Mouse (Mus musculus) embryonic facial prominence, embryonic 12.5 days (tissue): ENCODE data around the gene Chrm1. TPM values are rescaled to one million over a fixed set of nuclear protein-coding genes. Genes with fewer than 3 reads are reported as not detected.

Experiments used
- ATAC-seq: fragments of 200-750 bp; cut with Nextera tagmentation; 2 replicates; pipeline ENCODE4 v1.8.0; 2017; ENCODE audit not compliant: insufficient number of reproducible peaks, insufficient read depth, low FRiP score, low TSS enrichment
- H3K27ac ChIP-seq: fragments of 300-500 bp; sonication (generic); 2 replicates; pipeline ENCODE4 v1.5.1; 2016; ENCODE audit warnings: mild to moderate bottlenecking
- H3K27me3 ChIP-seq: fragments of 300-500 bp; sonication (generic); 2 replicates; pipeline ENCODE4 v1.6.1; 2016; ENCODE audit warnings: mild to moderate bottlenecking, moderate library complexity
- H3K36me3 ChIP-seq: fragments of 300-500 bp; sonication (generic); 2 replicates; pipeline ENCODE4 v1.6.1; 2016; ENCODE audit warnings: mild to moderate bottlenecking
- H3K4me1 ChIP-seq: fragments of 300-500 bp; sonication (generic); 2 replicates; pipeline ENCODE4 v1.6.1; 2016
- H3K4me2 ChIP-seq: fragments of 300-500 bp; sonication (generic); replicated peaks from 2 replicates; pipeline ENCODE4 v1.6.1; 2016; ENCODE audit warnings: mild to moderate bottlenecking, moderate library complexity
- H3K4me3 ChIP-seq: fragments of 300-500 bp; sonication (generic); 2 replicates; pipeline ENCODE4 v1.5.1; 2016; ENCODE audit warnings: mild to moderate bottlenecking
- H3K9ac ChIP-seq: fragments of 300-500 bp; sonication (generic); 2 replicates; pipeline ENCODE4 v1.6.1; 2016; ENCODE audit warnings: mild to moderate bottlenecking, moderate library complexity
- H3K9me3 ChIP-seq: fragments of 300-500 bp; sonication (generic); 2 replicates; pipeline ENCODE4 v1.6.1; 2016; ENCODE audit warnings: mild to moderate bottlenecking, moderate library complexity
- WGBS: fragments of 180-500 bp; shearing (Covaris S2); methylation state at CpG from one replicate; pipeline ENCODE4 v1.1.7; 2016; 5-methylcytosine and 5-hydroxymethylcytosine counted together
- polyA plus RNA-seq: library from polyadenylated mRNA; unstranded; fragments of >200 nt; fragmentation: Nextera tagmentation; extraction: Ambion mirVana; gene quantifications from 2 replicates; pipeline ENCODE4 v1.2.1, GENCODE M21; 2016

Gene Chrm1
- polyA plus RNA-seq: 0.63 and 0.69 TPM in 2 replicates

DNA sequence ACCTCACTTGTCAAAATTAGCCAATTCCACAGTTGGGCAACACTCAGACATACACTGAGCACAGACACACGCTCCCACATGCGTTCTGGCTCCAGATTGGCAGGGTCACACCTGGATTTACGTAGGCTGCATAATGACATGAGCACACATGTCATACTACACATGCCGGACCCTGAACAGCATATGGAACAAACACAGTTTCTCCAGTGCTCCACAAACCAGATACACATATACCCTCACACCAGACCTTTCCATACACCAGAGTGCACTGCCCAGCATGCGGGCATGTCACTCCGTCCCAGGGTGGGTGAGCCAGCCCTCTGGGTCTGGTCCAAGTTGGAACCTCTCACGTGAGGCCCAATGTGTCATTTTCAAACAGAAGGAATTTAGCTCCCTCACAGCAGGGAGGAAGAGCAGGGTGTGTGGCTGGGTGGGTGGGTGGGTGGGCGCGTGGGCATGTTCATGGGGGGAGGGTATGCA lies at the start of gene Chrm1:
Chrm1 (plus strand) TSS at position 430 of the 480 bp plus-strand sequence.
- Histone ChIP-seq H3K36me3 (no peaks in the 10 kb centered on the region), H3K27ac (no peak within 1 kb of the TSS), H3K9ac (peak within 1 kb of the TSS; percentile 27; the same call in 1 of the 2 replicates), H3K4me3 (no peak within 1 kb of the TSS; the same call in 1 of the 2 replicates), H3K27me3 (peaks cover 12% of the 10 kb centered on the region; the same call in 1 of the 2 replicates), H3K4me2 (peak within 1 kb of the TSS; percentile 82), H3K4me1 (peaks cover 23% of the 10 kb centered on the region), H3K9me3 (no peaks in the 10 kb centered on the region)
- ATAC-seq: no peak
- WGBS: 67% methylated on average over 9 of the region's 9 CpGs

DNA sequence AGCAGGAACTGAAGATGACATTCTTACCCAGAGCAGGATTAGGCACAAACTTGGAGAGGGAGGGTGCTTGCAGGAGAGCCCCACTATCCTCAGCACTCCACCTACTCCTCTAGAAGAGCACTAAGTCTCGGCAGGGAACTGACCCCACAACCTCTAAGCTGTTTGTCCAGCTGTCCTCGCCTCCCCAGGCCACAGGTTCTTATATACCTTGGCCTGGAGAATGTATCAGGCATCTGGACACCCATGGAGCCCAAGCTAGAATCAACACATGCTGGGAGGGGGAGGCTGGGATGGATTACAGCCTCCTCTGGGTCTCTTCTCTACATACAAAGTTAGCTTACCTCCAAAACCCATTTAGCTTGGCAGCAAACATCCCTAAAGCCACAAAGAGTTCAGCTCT lies 49.2 kb upstream of the Chrm1 start:
- Histone ChIP-seq H3K27ac (no peak overlapping the region), H3K4me2 (no peak overlapping the region), H3K27me3 (no peaks in the 10 kb centered on the region), H3K4me3 (no peak overlapping the region), H3K4me1 (no peaks in the 10 kb centered on the region), H3K36me3 (no peaks in the 10 kb centered on the region), H3K9me3 (no peaks in the 10 kb centered on the region), H3K9ac (no peak overlapping the region)
- WGBS: 25% methylated on average over 2 of the region's 2 CpGs
- no peak for ATAC-seq

DNA sequence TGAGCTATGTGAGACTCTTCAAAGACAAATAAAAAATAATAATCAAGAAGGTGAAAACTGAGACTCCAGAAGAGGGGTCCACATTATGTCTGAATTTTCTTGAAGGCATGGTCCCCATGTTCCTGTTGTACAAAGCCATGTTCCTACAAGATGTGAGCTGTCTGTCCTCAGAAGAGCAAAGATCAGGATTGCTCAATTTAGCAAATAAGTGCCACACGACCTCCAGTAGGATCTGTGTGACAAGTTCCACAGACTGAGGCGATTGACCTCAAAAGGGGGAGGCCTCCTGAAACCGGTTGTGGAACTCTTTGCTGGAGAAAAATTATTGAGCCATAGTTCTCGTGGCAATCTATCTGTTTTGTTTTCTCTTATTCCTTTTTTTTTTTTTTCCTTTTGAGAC lies 47.3 kb upstream of the Chrm1 start:
- Histone ChIP-seq H3K36me3 (no peaks in the 10 kb centered on the region), H3K4me1 (no peaks in the 10 kb centered on the region), H3K9me3 (no peaks in the 10 kb centered on the region), H3K4me2 (no peak overlapping the region), H3K9ac (no peak overlapping the region), H3K27me3 (no peaks in the 10 kb centered on the region), H3K27ac (no peak overlapping the region), H3K4me3 (no peak overlapping the region)
- no peak for ATAC-seq
- WGBS: 59% methylated on average over 4 of the region's 4 CpGs

- H3K27ac ChIP-seq: no peak within 1 kb of the TSS
- WGBS: 27% methylated on average over 7 of the region's 7 CpGs
- H3K4me3 ChIP-seq: no peak within 1 kb of the TSS
- no peaks in the 10 kb centered on the region for H3K9me3 ChIP-seq
- H3K4me1 ChIP-seq: no peaks in the 10 kb centered on the region
- no peak for ATAC-seq
- no peak within 1 kb of the TSS for H3K9ac ChIP-seq
- H3K36me3 ChIP-seq: no peaks in the 10 kb centered on the region
- H3K4me2 ChIP-seq: no peak within 1 kb of the TSS
- H3K27me3 ChIP-seq: no peaks in the 10 kb centered on the region
Measured at GRCm38 (mm10) chr19:8617904-8618303, 45.7 kb upstream of the Chrm1 start, which contains the start of gene Slc22a6. Gene Slc22a6 (plus strand): TSS chr19:8618039.

DNA sequence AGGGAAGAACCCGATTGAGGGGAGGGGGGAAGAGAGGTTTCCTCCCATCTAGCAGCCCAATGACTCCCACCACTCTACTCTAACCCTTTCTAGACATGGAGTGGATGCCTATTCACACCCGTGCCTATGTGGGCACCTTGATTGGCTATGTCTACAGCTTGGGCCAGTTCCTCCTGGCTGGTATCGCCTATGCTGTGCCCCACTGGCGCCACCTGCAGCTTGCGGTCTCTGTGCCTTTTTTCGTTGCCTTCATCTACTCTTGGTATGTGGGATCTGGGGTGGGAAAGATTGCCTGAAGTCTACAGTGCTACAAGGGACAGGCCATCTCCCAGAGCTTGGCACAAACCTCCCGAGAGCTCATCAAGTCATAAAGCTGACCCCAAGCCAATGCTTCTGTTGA lies 42.5 kb upstream of the Chrm1 start:
- H3K27ac ChIP-seq: no peak overlapping the region
- no peak overlapping the region for H3K4me3 ChIP-seq
- no peak for ATAC-seq
- H3K9me3 ChIP-seq: no peaks in the 10 kb centered on the region
- 91% methylated on average over 7 of the region's 7 CpGs for WGBS
- H3K27me3 ChIP-seq: no peaks in the 10 kb centered on the region
- H3K9ac ChIP-seq: no peak overlapping the region
- H3K4me2 ChIP-seq: no peak overlapping the region
- no peaks in the 10 kb centered on the region for H3K4me1 ChIP-seq
- H3K36me3 ChIP-seq: no peaks in the 10 kb centered on the region

DNA sequence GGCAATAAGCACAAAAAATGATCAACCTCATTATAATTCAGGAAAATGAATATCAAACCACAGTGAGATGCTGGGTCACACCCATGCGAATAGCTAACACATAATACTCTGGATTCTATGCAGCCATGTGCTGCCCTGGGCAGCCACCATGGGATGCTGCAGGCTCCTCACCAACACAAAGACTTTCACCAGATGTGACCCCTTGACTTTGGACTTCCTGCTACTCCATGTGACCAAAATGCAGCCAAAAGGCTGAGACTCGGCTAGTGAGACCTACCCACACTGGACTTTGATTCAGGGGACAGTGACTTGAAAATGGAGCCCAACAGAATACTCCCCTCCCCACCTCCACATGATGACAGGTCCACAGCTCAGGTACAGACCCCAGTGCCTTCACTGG lies 33.3 kb upstream of the Chrm1 start:
- 46% methylated on average over 2 of the region's 2 CpGs for WGBS
- H3K9me3 ChIP-seq: no peaks in the 10 kb centered on the region
- no peak overlapping the region for H3K27ac ChIP-seq
- H3K36me3 ChIP-seq: no peaks in the 10 kb centered on the region
- no peak overlapping the region for H3K4me3 ChIP-seq
- H3K27me3 ChIP-seq: no peaks in the 10 kb centered on the region
- no peaks in the 10 kb centered on the region for H3K4me1 ChIP-seq
- H3K4me2 ChIP-seq: no peak overlapping the region
- no peak for ATAC-seq
- no peak overlapping the region for H3K9ac ChIP-seq

DNA sequence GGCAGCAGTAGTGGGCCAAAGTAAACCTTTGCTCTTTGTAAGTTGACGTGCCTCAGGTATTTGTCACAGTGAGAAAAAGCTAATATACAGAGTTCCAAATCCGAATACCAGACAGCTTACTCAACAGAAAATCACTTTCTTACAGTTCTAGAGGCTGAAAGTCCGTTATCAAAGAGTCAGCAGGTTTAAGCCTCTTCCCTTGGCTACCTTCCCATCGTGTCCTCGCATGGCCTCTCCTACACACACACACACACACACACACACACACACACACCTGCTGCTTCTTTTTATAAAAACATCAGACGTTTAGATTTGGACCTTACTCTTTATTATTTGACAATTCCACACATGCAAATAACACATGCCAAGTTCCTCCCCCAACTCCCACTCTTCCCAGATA lies 32.8 kb upstream of the Chrm1 start:
- Histone ChIP-seq H3K4me2 (no peak overlapping the region), H3K9ac (no peak overlapping the region), H3K36me3 (no peaks in the 10 kb centered on the region), H3K27me3 (no peaks in the 10 kb centered on the region), H3K4me3 (no peak overlapping the region), H3K27ac (no peak overlapping the region), H3K4me1 (no peaks in the 10 kb centered on the region), H3K9me3 (no peaks in the 10 kb centered on the region)
- 83% methylated on average over 6 of the region's 6 CpGs for WGBS
- ATAC-seq: no peak

DNA sequence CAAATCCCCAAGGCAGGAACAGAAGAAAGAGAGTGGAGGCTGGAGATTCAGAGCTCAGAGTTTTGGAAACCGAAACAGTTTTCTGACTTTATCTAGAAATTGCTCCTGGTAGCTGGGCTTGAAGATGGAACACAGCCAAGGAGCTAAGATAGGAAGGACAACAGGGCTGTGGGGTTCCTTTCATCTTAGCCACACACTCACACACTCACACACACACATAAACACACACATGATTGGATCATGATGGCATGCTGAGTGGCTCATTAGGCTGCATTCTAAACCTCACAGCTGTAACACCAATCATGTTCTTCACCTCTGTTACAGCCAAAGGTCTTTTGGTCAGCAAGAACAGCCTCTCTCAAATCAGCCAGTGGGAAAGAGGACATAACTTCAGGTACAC lies 31.6 kb upstream of the Chrm1 start:
- no peaks in the 10 kb centered on the region for H3K4me1 ChIP-seq
- H3K36me3 ChIP-seq: no peaks in the 10 kb centered on the region
- ATAC-seq: no peak
- no peak overlapping the region for H3K4me2 ChIP-seq
- H3K27me3 ChIP-seq: no peaks in the 10 kb centered on the region
- WGBS: 81% methylated on average over 1 of the region's 1 CpGs
- H3K9me3 ChIP-seq: no peaks in the 10 kb centered on the region
- H3K27ac ChIP-seq: no peak overlapping the region
- H3K4me3 ChIP-seq: no peak overlapping the region
- no peak overlapping the region for H3K9ac ChIP-seq

- no peaks in the 10 kb centered on the region for H3K27me3 ChIP-seq
- no peak overlapping the region for H3K4me2 ChIP-seq
- 48% methylated on average over 5 of the region's 5 CpGs for WGBS
- no peak for ATAC-seq
- H3K4me1 ChIP-seq: peaks cover 9% of the 10 kb centered on the region
- no peak overlapping the region for H3K9ac ChIP-seq
- no peak overlapping the region for H3K4me3 ChIP-seq
- H3K9me3 ChIP-seq: no peaks in the 10 kb centered on the region
- H3K27ac ChIP-seq: no peak overlapping the region
- H3K36me3 ChIP-seq: no peaks in the 10 kb centered on the region
Measured at GRCm38 (mm10) chr19:8642086-8642485, 21.5 kb upstream of the Chrm1 start.

- Histone ChIP-seq H3K27me3 (no peaks in the 10 kb centered on the region), H3K9me3 (no peaks in the 10 kb centered on the region), H3K4me3 (no peak overlapping the region), H3K4me2 (no peak overlapping the region), H3K4me1 (peaks cover 9% of the 10 kb centered on the region), H3K27ac (no peak overlapping the region), H3K9ac (no peak overlapping the region), H3K36me3 (no peaks in the 10 kb centered on the region)
- no peak for ATAC-seq
- 71% methylated on average over 2 of the region's 2 CpGs for WGBS
Measured at GRCm38 (mm10) chr19:8646393-8646792, 17.2 kb upstream of the Chrm1 start.

DNA sequence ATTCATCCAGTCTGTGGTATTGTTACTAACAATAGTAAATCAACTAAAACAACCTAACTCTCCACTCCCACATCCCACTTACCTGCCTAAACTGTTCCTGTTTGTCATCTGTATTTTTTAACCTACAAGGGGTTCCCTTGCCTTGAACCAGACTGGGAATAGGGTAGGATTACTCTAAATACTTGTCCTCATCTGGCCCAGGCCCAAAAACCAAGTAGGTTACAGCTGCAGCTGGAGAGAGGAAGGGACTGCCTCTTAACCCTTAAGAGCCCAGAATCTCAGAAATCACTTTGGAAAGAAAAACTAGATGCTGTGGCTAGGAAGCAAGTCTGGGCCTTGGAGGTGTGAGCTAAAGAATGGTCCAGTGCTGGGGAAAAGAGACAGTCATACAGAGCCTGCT lies 7.8 kb upstream of the Chrm1 start:
- H3K9ac ChIP-seq: no peak overlapping the region
- no peak overlapping the region for H3K4me3 ChIP-seq
- H3K36me3 ChIP-seq: no peaks in the 10 kb centered on the region
- H3K4me1 ChIP-seq: no peaks in the 10 kb centered on the region
- no peak for ATAC-seq
- H3K27me3 ChIP-seq: no peaks in the 10 kb centered on the region
- H3K4me2 ChIP-seq: no peak overlapping the region
- no peak overlapping the region for H3K27ac ChIP-seq
- H3K9me3 ChIP-seq: no peaks in the 10 kb centered on the region

- Histone ChIP-seq H3K4me2 (no peak overlapping the region), H3K27ac (no peak overlapping the region), H3K4me3 (no peak overlapping the region)
Measured at GRCm38 (mm10) chr19:8656341-8656740, 7.2 kb upstream of the Chrm1 start.

More at GRCm38 (mm10) chr19:8656341-8656740, 7.2 kb upstream of the Chrm1 start:
- ATAC-seq: no peak
- no peaks in the 10 kb centered on the region for H3K27me3 ChIP-seq
- H3K4me1 ChIP-seq: no peaks in the 10 kb centered on the region
- no peaks in the 10 kb centered on the region for H3K36me3 ChIP-seq
- H3K9me3 ChIP-seq: no peaks in the 10 kb centered on the region
- 69% methylated on average over 4 of the region's 4 CpGs for WGBS
- no peak overlapping the region for H3K9ac ChIP-seq
